Mouse (Mus musculus): ENCODE results near the gene Kpna2. TPM values are rescaled to one million over a fixed set of nuclear protein-coding genes. Genes with fewer than 3 reads are reported as not detected.
"Not testable (repeated sequence)": the region's sequence is repeated elsewhere in the genome, so short reads cannot be mapped to it uniquely, and the experiment has no call there.

The Kpna2 gene
- total RNA-seq, 2 experiments from 2014 or later, result 52.5 to 54.6 TPM

DNA sequence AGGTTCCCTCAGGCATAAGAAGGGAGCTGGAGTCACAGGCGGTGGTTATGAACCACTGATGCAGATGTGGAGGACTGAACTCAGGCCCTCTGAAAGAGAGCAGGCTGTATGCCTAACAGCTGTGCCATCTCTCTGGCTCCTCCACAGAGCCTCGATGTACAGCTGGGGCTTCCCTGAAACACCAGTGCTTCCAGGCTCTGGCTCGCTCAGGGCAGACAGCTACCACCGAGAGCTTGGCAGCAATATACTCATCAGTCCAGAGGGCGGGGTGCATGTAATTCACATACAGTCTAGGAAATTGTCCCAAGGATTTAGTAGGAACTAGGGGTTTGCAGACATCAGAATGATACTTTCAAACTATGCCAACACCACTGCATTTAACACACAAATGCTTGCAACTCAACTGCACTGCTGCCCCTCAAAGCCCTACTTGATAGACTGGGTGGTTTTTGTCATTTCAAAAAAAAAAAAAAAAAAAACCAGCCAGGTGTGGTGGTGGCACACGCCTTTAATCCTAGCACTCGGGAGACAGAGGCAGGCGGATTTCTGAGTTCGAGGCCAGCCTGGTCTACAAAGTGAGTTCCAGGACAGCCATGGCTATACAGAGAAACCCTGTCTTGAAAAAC is 13.2 kb downstream of the Kpna2 start:
- DNase-seq (ENCODE audit: low spot score in 2 of 2), result not testable (repeated sequence)

DNA sequence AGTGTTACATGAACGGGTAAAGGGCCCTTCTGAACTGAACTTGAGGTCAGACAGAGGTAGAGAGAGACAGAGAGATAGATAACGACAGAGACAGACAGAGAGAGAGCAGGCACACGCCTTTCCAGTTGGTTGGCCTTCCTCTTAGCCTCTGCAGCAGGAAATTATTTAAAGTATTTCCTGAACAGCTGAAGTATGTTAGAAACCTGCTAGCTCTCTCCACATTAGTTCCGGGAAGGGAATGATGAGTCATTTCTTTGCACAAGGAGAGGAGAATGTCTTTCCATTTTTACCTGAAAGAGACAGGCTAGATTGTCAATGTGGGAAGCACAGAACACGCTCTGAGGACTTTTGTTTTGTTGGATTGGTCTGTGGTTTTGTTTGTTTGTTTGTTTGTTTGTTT is 17.0 kb downstream of the Kpna2 start:
- no peak for DNase-seq (ENCODE audit: low spot score in 2 of 2)

DNA sequence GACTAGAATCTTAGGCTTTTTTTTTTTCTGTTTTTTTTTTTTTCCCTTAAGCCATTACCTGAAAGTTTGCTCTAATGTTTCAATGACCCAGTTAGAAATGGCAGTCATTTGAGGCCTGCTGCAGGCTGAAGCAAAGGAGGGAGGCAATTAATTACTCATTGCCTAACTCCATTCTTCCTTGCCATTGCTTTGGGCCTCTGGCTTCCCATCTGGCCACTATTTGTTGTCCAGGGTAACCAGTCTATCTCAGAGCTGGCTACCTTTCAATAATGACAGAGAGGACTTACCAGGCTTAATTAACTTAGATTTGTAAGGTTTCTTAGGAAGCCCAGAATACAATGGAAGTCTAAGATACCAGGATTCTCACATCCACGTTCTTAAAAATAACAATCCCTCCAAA is 17.6 kb downstream of the Kpna2 start:
- DNase-seq (ENCODE audit: low spot score in 2 of 2), result no peak

DNA sequence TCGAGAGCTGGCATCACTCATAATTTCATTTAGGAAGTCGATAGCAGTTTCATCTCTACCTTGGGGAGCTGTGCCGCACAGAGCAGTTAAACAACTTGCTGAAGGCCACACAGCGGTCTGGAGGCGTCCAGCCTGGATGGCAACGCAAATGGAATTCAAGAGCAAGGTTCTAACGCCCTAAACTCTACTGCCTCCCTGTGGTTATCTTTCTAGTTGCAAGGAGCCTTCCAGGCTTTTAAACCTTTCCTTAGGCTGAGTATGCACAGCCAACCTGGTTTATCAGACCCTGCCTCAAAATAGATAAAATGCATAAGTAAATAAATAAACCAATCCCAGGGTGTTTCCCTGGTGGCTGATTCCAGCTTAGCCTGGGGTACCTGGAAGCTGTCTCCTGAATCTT is 18.9 kb downstream of the Kpna2 start:
- no peak for DNase-seq (ENCODE audit: low spot score in 2 of 2)

DNA sequence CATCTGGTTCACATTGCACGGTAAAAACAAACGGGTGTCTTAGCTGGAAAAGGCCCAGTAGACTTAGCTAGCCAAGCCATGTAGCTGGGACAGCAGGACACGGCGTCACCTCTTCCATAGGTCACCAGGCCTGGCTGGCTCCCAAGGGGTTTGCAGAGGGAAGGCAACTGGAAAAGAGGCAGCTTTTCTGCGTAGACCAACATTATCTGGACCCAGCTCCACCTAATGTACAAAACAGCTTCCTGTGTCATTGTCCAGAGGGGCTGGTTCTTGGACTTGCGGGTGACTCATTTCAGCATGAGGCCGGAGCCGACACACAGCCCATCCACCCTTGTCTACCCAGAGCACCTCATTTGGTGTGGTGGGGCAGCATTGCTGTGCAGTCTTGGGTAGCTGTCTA is 23.1 kb downstream of the Kpna2 start:
- DNase-seq (ENCODE audit: low spot score in 2 of 2), result no peak

DNA sequence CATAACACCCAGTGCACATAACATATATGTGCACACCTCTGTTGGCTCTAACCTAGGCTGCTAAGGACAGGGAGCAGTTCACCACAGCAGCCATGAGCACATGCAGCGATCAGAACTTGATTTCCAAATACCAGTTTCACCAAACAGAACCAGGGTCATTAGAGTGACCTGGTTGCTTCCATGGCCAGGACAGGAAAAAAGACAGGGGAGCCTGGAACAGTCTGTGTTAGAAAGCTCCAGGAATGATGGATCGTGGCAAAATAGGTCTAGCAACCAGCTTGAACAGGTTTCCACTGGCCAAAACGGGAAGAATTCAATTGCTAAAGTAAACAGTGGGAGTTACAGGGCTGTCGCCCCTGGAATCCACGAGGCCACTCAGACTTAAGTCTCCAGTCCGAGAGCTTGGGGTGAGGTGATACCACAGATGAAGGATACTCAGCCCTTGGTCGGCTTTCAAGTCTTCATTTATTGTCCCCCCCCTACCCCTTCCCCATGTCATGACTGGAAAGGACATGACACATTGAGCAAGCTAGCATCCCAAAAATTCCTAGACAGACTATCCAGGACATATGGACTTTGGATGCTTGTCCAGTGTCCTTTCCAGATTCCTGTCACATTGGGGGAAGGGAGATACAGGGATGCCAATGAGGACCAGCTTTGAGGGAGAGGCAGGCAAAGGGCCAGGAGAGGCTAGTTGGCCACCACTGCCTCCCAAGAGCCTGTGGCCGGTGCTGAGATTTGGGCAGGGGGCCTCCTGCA is 23.7 kb downstream of the Kpna2 start:
- no peak for DNase-seq (ENCODE audit: low spot score in 2 of 2)

DNA sequence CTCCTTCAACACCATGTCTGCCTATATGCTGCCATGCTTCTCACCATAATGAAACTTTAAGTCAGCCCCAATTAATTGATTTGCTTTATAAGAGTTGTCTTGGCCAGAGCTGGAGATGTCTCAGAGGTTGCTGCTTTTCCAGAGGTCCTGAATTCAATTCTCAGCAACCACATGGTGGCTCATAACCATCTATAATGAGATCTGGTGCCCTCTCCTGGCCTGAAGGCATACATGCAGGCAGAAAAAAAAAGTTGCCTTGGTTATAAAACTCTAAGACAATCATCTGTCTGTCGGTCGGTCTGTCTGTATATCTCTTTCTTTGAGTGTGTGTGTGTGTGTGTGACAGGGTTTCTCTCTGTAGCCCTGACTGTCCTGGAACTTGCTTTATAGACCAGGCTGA is 24.9 kb downstream of the Kpna2 start:
- DNase-seq (ENCODE audit: low spot score in 2 of 2), result no peak

DNA sequence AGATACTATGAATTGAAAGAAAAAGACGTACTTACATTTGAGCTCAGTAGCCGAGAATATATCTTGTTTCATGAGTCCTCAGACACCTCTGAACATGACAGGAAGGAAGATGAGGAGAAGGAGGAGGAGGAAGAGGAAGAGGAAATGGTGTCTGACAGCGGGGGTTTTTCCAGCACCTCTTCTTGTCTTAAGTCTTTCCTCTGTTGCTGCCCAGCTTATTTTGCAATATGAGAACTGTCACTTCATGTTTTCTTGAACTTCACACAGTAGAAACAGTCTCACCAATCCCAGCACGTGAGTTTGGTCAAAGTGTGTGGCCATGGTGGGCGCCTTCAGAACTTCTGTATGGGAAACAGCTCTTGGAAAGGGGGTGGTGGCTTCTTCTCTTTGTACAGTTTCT is 26.3 kb downstream of the Kpna2 start:
- no peak for DNase-seq (ENCODE audit: low spot score in 2 of 2)

DNA sequence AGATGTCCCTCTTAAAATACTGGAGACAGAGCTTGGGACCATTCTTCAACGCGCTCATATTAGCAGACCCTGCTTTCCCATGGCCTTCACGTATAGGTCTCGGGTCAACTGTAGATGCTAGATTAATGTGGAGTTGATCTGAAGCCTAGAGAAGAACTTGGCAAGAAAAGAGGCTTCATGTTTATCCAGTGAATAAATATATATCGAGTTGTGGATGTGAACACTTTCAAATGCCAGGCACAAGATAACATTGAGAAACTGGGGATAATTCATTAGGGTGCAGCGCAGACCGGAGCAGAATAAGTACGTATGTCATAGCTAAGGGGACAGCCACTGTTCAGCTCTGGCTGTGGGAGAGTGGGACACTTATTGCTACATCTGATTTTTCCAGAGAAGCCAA is 29.5 kb downstream of the Kpna2 start:
- no peak for DNase-seq (ENCODE audit: low spot score in 2 of 2)

DNA sequence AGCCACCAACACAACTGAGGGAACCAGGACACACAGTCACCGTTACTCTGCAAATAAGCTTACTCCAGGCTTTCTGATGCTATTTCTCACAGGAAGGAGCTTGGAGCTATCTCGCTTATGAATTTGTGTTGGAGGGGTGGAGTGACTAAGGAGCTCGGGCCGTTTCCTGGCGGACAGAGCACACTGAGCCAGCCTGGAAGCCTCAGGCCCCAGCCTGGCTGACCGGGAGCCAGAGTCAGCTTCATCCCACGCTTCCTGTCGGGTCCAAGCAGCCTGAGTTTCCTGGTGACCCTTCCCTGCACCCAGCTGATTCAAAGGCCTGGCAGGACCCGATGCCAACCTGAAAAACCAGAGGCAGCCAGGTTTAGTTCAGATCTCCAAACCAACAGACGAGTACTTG is 31.7 kb downstream of the Kpna2 start:
- no peak for DNase-seq (ENCODE audit: low spot score in 2 of 2)

DNA sequence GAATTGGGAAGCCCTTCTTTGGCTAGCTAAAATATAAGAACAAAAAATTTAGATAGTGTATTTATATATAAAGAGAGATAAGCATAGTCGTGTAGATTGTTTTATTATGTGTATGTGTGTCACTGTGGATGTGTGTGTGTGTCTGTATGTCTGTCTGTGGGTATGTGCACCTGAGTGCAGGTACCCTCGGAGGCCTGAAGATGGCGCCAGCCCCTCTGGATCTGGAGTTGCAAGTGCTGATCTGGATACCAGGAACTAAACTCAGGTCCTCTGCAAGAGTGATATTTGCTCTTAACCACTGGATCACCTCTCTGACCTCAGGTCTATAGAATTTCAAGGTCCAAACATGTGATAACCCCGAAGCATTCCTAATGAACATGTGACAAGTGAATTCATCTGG is 33.5 kb downstream of the Kpna2 start:
- no peak for DNase-seq (ENCODE audit: low spot score in 2 of 2)

DNA sequence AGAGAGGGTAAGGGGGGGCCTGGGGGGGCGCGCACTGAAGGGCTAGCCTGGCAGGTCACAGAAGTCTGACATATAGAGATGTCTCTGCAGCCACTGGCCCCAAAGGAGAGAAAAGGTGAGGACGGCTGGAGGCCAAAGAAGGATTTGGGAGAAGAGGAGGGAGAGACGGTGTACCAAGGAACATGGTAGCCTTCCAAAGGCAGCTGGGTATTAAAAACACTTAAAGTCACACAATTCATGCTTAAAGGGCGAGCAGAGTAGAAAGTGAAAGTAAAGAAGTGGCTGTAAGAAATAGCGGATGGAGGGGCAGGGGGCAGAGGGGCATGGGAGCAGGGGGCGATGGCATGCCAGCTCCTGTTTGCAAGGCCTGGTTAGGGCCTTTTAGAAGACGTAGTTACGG is 37.0 kb downstream of the Kpna2 start:
- no peak for DNase-seq (ENCODE audit: low spot score in 2 of 2)

DNA sequence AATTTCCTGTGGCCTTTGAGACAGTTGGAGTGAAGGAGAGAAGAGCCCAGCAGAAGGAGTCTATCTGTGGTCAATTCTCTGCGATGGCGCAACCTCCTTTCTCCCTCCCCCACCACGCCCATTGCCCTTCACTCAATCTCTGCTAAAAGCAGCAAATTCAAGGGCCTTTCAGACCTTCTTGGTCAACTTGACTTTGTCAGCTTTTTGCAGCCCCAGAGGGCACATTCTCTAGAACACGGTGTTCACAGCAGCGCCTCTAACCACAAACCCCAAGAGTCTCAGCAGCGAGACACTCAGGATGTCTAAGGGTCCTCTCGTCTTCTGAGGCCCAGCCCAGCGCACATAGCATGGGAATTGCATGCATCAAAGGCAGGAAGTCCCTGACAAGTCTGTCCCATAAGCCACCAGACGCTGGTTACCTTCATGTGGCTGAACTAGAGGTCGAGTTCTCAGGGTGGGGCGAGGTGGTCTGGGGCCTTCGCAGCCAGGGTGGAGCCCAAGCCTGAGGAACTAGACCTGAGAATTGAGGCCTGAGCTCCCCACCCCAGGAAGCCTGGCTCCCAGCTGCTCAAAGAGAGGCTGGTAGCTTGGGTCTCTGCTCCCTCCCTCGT is 37.8 kb downstream of the Kpna2 start:
- DNase-seq (ENCODE audit: low spot score in 2 of 2), result no peak

DNA sequence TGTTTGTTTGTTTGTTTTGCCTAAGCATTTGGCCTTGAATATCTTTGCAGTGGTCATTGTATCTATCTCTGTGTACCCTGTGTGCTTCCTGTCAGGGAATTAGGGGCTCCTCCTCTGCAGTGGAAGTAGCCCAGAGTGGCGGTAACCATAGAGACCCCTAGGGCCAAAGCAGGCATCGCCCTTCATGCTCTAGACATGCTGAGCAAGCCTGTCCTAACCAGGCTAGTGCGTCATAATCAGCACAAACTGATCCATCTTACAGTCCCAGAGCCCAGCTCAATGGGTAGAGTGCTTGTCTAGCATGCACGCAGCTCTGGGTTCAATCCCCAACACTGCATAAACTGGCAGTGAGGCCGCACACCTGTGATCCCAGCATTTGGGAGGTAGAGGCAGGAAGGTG is 40.2 kb downstream of the Kpna2 start:
- no peak for DNase-seq (ENCODE audit: low spot score in 2 of 2)

DNA sequence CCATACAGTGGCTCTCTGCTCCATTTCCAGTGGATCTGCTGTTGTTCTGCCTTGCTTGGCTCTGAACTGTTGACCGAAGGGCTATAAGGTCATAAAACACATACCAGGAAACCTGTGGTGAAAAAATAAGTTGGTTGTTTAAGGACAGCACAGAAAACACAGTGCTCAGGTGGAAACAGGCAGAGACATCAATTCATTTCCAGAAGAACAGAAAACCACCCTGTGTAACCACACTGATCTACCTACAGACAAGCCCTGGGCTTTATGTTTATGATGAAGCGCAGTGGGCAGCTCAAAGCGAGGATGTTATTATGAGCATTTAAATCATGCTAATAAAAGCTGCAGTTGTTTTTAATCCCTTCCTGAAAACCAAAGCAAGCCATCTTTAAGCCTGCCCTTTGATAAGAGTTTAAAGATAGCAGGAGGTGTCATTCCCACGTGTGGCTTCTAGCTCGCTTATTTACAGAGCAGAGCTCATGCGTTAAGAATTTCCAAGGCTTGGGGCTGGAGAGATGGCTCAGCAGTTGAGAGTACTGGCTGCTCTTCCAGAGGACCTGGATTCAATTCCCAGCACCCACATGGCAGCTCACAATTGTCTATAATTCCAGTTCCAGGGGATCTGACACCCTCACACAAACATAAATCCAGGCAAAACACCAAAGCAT is 40.8 kb downstream of the Kpna2 start:
- no peak for DNase-seq (ENCODE audit: low spot score in 2 of 2)

DNA sequence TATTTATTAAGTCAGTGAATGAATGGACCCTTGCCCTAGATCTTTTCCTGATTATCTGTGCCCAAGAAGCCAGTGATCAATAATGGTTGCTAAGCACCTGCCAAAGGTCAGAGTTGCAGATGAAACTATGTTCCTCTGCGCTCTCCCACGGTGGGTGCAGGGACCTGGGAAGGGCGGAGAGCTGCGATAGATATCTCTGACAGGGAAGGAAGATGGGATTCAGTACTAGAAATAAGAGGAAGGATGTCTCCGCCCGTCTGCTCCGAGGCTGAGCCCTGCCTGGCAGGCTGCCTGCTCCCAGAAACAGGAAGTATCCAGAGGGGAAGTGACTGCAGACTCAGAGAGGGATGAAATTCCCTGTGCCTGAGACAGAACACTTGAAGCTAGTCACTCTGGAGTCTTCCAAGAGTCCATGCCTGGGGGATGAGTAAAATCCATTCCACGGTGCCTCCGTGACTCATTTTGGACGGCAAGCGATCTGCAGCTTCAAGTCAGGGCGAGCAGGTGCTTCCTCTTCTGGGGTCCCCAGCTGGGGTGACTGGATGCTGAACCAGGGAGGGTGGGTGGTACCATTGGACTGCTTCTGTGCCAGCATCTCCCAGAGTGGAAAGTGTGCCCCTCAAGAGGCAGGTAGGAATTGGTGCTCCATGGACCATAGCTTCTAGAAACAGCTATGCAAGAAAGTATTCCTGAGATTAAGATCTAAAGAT is 41.9 kb downstream of the Kpna2 start:
- DNase-seq (ENCODE audit: low spot score in 2 of 2), result peak in 1 of 2 experiments; percentile 32

DNA sequence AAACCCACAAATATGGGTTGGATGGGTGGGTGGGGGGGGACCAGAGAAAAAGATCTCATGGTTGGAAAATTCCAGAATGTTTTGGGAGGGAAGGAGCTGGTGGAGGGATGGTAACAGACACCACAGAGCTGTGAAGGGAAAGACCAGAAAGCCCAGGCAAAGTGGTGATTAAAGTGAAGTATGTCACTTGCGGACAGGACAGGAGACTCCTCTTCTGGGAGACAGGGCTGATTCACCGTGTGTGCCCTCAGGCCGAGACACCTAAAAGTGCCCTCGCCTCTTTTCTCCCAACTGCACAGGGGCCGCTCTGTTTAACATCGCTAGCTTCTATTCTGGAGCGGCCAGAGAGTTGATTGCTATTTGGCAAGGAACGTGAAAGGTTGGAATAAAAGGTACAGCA is 44.8 kb downstream of the Kpna2 start:
- no peak for DNase-seq (ENCODE audit: low spot score in 2 of 2)

DNA sequence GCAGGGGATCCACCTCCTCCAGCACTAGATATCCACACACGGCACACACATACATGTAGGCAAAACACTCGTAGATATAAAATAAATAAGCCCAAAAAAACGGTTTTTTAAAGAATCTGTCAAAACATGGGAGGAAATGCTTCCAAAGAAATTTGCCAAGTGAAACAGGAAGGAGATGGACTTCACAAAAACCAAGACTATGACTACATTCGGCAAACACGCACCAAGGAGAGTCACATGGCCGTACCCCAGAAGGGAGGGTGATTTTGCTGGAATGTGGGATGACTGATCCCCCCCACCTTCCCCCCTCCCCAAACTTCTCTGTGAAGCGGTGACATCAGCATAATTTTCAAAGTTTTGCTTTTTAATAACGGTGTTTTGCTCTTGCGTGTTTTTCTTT is 45.2 kb downstream of the Kpna2 start:
- no peak for DNase-seq (ENCODE audit: low spot score in 2 of 2)

Measured in adrenal gland, postnatal 4 days (tissue).